Mouse (Mus musculus): ENCODE results near the gene Rpl37. TPM values are rescaled to one million over a fixed set of nuclear protein-coding genes. Genes with fewer than 3 reads are reported as not detected.
A peak's percentile ranks its signal among the peaks of the same experiment; 100 is the strongest.

The Rpl37 gene
- 100 to 1,000 TPM; 208 to 218 TPM for total RNA-seq (2021)
- long read RNA-seq, experiment 1, transcript Rpl37-201 (4 exons, 835 nt) = major isoform, 197 of 207 reads
- long read RNA-seq, experiment 1, partial matches to known transcripts = 9 of 207 reads
- long read RNA-seq, experiment 1, other reads (novel, unspliced or antisense) = 0 of 207 reads
- long read RNA-seq, experiment 2, transcript Rpl37-201 (4 exons, 835 nt) = major isoform, 179 of 189 reads
- long read RNA-seq, experiment 2, partial matches to known transcripts = 6 of 189 reads
- long read RNA-seq, experiment 2, other reads (novel, unspliced or antisense) = 0 of 189 reads

GRCm38 (mm10) chr15:5116270-5117030 lies at the start of gene Rpl37:
Gene Rpl37 (plus strand): TSS chr15:5116645.
- DNase-seq = peak; percentile 98 to 99

DNA sequence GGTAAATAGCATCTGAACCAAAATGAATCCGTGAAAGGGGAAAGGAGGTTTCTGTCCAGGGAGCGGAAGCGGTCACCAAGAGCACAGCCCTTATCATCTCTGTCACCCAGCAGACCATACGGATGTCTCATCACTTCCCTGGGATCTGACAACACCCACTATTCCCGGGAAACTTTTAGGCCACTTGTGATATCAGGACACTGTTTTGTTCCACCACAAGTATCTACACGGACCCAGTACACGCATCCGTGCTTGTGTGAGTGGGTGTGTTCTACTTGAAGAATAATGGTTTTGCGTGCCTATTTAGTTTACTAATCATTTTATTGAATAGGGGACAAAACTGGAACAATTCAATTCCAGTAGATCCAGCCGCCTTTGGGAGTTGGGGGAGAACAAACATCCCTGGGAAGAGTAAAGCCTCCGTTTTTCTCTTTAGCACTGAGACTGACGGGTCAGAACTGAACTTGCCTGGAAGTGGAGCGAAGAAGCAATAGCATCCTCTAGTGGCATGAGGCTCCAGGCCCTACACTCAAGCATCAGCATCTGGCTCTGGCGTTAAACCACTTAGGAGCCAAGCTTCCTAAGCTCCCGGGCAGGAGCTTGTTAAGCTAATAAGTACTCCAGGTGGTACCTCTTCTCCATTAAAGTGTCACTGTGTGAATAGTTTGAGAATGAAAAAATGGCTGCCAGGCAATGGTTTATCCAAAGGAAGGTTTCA lies 47.5 kb upstream of the Rpl37 start:
- DNase-seq = peak; percentile 52 to 55

DNA sequence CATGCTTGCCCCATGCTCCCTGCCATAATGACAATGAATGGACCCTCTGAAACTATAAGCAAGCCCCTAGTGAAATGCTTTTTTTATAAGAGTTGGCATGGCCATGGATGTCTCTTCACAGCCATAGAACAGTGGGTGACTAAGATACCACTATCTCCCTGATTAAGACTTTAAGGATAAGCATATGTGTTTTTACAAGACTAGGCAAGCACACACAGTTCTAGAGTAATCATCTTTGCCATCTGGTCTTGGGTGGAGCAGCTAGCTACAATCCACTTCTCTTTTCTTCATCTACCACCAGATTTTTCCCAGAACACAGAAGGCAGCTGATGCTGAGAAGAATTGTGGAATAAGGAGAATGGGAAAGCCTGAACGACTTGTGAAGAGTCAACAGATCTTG lies 35.2 kb upstream of the Rpl37 start:
- no peak for DNase-seq

DNA sequence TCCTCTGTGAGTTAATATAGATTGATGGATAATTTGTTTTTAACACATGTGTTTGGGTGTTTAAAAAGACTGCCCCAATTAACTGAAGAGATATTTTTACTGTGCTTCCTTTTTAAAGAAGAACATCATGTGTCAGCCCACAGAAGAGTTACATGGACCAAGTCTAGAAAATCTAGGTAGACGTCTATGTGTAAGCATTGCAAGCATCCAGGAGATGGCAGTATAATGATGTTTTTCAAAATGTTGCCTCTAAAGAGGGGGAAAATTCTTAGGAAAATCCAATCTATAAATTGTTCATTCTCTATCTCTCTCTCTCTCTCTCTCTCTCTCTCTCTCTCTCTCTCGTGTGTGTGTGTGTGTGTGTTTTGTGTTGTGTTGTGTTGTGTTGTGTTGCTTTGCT lies 30.3 kb upstream of the Rpl37 start:
- peak in 1 of 2 experiments; percentile 18 for DNase-seq

- DNase-seq = no peak
These were observed 27.4 kb upstream of the Rpl37 start for GRCm38 (mm10) chr15:5088850-5089608.

DNA sequence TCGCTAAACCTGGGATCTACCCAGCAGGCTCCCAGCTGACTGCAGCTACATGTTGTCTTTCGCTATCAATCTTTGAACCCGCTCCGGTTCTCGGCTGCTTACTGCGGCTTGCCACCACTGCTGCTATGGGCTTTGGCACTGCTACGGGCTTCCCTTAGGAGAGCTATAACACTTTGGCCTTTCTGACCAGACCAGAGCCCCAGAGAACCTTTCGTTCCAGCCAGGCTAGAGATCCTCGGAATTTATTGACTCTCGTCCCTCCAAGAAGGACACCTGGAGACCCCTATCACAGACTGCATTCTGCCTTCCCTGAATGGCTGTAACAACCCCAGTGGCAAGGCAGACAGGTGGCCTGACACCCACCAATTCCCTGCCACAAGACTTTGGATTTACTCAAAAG lies 26.3 kb upstream of the Rpl37 start:
- no peak for DNase-seq

- DNase-seq = no peak
These were observed 20.7 kb upstream of the Rpl37 start for GRCm38 (mm10) chr15:5095534-5096301.

DNA sequence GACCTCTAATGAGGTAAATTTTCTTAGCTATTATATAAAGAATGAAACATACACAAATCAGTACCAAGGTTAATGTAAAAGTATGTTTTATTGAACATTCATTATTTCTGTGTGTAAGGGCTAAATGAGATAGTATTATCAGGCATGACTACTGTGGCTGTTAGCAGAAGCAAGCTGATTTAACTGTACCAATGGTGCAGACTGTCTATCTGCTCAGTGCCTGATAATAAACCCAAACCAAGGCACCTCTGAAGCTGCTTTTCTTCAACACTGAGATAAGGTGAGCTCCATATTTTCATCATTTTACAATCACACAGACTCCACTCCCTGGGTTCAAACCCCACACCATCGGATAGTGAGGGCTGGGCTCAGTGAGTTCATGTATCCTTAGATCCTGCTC lies 19.1 kb upstream of the Rpl37 start:
- no peak for DNase-seq

- no peak for DNase-seq
These were observed 14.1 kb upstream of the Rpl37 start for GRCm38 (mm10) chr15:5102312-5102711.

DNA sequence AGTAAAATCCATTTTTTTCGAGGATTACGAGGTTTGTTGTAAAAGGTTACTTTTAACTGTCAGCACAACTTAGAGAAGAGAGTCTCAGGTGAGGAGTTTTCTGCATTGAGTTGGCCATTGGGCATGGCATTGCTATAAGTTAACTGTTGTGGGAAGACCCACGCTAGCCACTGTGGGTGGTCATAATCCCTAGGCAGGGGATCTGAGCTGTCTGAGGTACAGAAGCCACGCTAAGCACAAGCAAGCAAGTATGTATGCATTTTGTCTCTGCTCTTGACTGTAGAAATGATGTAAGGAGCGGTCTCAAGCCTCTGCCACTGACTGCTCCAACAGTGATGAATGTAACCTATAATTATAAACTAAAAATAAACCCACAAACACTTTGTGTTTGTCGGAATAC lies 10.6 kb upstream of the Rpl37 start:
- no peak for DNase-seq

- DNase-seq = peak in 1 of 2 experiments; percentile 56
These were observed 10.2 kb upstream of the Rpl37 start for GRCm38 (mm10) chr15:5106293-5106692.

DNA sequence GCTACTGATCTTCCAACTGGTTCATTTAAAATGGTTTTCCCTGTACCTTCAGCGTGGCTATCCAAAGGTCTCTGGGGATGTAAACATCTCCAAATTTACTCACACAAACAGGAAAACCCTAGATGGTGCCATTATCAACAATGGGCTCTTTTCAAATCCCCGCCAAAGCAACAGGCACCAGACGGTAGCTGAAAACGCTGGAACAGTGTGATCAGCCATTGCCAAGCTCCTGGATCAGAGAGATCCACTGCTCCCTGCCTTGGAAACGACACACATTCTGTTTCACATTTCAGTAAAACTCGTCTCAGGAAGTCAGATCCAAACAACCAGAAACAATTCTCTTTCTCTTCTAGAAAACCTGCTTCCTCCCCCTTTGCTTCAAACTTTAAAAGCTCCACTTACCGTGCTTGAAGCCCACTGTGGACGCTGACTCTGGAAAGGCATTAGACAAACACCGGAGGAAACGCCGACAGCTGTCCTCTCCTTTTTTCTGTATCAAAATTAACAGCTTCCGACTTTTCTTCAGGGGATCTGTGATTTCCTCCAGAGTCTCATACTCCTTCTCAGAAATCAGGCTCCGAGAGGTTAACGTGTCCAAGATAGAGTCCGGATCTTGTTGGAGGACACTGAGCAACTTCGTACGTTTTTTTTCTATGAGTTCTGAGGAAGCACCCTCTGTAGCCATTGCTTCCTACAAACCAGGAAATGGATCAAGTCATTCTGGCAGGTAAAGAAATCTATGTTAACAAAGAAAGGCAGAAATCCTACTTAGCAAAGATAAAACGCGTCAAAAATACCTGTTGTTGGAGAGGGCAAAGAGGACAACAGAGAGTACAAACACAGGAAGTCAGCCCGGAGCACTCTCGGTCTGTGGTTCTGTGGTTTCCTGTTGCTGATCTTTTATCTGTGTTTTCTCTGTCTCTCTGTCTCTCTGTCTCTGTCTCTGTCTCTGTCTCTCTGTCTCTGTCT lies 8.5 kb upstream of the Rpl37 start, which contains the start of gene Card6:
Gene Card6 (minus strand): TSS at position 854 of the 969 bp plus-strand sequence.
- DNase-seq = peak; percentile 51 to 63

DNA sequence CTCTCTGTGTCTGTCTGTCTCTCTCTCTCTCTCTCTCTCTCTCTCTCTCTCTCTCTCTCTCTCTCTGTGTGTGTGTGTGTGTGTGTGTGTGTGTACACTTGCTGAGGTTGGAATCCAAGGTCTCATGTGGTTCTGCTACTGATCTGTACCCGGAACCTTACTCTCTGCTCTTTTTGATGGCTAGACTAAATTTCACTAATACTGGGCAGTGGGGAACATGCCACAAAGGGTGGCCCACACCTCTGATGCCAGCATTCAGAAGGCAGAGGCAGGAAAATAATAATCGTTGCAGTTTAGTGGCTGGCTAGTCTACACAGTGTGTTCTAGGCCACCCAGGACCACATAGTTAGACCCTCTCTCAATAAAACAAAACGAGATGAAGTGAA lies 7.8 kb upstream of the Rpl37 start:
- DNase-seq = peak in 1 of 2 experiments; percentile 21

- DNase-seq = no peak
These were observed 3.8 kb upstream of the Rpl37 start for GRCm38 (mm10) chr15:5112651-5113050.

GRCm38 (mm10) chr15:5115173-5115572 lies 1.3 kb upstream of the Rpl37 start:
- no peak for DNase-seq

DNA sequence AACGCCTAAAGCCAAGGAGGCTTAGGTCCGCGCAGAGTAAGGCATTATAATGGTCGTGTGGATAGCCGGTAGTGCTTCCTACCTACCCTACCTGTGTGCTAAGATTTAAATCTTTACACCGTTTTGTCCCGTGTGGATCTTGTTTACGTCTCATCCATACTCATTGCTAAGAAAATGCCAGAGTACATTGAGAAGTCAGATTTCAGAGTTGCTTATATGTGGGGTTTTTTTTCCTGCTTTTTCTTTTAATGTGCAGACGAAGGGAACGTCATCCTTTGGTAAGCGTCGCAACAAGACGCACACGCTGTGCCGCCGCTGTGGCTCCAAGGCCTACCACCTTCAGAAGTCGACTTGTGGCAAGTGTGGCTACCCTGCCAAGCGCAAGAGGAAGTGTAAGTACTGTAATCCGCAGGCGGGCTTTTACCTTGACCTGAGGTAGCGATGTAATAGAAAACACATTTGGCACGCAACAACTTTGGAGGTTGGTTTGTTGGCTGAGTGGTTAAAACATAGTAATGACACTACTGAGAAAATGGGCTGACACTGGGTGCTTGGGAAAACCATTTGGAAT lies 671 bp downstream of the Rpl37 start:
- no peak for DNase-seq

- no peak for DNase-seq
These were observed 2.2 kb downstream of the Rpl37 start for GRCm38 (mm10) chr15:5118626-5119025.

- no peak for DNase-seq
These were observed 2.7 kb downstream of the Rpl37 start for GRCm38 (mm10) chr15:5119192-5119591.

DNA sequence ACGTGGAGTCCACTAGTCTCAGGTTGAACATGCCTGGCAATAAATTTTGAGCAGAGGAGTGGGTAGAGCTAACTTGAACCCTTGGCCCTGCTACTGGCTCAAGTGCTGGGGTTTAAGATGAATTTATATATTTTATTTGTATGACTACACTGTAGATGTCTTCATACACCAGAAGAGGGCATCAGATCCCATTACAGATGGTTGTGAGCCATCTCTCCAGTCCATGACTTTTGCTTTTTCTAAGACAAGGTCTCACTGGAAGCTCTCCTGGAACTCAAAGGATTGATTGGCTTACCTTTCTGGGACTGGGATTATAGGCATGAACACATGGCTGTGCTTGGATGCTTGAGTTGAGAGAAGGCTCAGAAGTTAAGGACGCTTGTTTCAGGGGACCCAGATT lies 3.3 kb downstream of the Rpl37 start:
- no peak for DNase-seq

All from heart, adult 18-20 months (tissue).